Mouse (Mus musculus) gastrocnemius, adult 2 months (tissue): ENCODE measurements at regions not wholly inside any gene's neighbourhood (a gene's known extent, or its start where the extent isn't known, plus 50 kb on each side); places are given as distances from the start of the nearest gene placed in this dataset.
A peak's percentile ranks its signal among the peaks of the same experiment; 100 is the strongest.
"Not testable (repeated sequence)": the region's sequence is repeated elsewhere in the genome, so short reads cannot be mapped to it uniquely, and the experiment has no call there.

Experiments used
- DNase-seq: peaks from one replicate; pipeline ENCODE4 v3.0.0; 2022
- H3K27ac ChIP-seq: fragments of 200-600 bp; 2 replicates; pipeline ENCODE4 v1.8.1; 2022; ENCODE audit warnings: mild to moderate bottlenecking
- H3K4me3 ChIP-seq: fragments of 200-600 bp; 2 replicates; pipeline ENCODE4 v1.8.1; 2022; ENCODE audit warnings: mild to moderate bottlenecking, moderate library complexity
- CTCF ChIP-seq: fragments of 200-600 bp; IDR thresholded peaks from 2 replicates; pipeline ENCODE4 v1.8.1; 2022; ENCODE audit warnings: antibody characterized with exemption, mild to moderate bottlenecking, moderate library complexity
- intact Hi-C: fragments of 180-260 bp; cut with DNase I; formaldehyde crosslinking; loops from one replicate; pipeline ENCODE4 v1.15.1; 2025

DNA sequence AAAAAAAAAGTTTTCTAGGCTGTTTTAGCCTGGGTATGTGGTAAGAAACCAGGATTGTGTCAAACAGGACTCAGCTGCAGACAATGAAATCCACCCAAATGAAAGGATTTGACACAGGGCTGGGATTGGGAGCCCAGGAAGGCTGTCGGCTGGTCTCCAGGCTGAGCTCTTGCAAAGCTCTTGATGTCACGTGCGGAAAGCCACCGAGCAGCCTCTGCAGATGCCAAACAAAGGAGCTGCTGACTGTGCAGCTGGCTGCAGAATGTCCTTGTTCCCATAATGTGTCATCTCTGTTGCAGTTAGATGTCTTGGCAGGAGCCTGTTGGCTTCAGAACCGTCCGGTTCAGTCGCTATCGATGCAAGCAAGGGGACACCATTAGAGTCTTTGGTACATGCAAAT lies 56.1 kb downstream of the Bbs10 start:
- H3K4me3 ChIP-seq, result no peak overlapping the region
- H3K27ac ChIP-seq, result no peak overlapping the region
- TF ChIP-seq CTCF, result no peak
- intact Hi-C loops, result no loop called here
- DNase-seq, result no peak

DNA sequence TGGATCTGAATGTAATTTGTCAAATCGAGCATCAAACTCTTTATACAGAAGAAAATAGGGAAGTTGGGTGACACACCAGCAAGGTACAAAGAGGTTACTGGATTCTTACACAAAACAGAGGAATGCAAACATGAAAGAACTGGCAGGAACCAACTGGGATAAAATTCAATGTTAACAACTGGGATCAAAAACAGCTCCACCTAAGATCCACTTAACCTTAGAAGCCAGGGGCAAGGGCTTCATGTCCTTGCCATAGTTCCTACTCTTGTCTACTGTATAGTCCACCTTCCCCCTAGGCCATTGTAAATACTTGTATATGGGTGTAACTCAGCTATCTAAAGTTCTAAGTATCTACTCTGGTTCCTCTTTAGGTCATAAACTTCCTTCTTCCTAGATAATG lies 59.9 kb downstream of the Bbs10 start:
- intact Hi-C loops, DNase-seq, H3K4me3 ChIP-seq, H3K27ac ChIP-seq: not testable (repeated sequence)

DNA sequence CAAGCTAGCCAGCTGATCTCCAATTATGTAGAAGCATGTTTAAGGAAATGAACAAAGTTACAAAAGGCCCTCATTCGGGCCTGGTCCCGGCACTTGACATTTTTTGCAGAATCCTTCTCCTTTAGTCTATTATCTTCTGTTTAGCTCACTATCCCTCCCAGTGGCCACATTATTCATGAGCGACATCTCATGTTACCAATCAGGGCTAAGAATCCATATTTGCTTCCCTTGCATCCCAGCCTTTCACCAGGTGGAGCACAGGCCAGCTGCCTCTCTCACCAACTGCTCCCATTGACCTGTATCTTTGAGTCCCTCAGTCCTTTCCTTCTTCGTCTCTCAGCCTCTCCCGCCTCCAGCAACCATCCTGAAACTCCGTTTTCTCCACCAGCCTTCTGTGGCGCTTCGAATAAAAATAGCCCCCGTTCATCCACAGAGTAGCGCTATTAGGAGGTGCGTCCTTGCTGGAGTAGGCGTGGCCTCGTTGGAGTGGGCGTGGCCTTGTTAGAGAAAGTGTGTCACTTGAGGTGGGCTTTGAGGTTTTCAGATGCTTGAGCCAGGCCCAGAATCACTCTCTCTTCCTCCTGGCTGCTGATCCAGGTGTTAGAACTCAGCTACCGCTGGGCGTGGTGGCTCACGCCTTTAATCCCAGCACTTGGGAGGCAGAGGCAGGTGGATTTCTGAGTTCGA lies 63.4 kb downstream of the Bbs10 start:
- intact Hi-C loops, result no loop called here
- Histone ChIP-seq H3K4me3 (no peak overlapping the region), H3K27ac (no peak overlapping the region)
- TF ChIP-seq CTCF, result no peak
- no peak for DNase-seq

DNA sequence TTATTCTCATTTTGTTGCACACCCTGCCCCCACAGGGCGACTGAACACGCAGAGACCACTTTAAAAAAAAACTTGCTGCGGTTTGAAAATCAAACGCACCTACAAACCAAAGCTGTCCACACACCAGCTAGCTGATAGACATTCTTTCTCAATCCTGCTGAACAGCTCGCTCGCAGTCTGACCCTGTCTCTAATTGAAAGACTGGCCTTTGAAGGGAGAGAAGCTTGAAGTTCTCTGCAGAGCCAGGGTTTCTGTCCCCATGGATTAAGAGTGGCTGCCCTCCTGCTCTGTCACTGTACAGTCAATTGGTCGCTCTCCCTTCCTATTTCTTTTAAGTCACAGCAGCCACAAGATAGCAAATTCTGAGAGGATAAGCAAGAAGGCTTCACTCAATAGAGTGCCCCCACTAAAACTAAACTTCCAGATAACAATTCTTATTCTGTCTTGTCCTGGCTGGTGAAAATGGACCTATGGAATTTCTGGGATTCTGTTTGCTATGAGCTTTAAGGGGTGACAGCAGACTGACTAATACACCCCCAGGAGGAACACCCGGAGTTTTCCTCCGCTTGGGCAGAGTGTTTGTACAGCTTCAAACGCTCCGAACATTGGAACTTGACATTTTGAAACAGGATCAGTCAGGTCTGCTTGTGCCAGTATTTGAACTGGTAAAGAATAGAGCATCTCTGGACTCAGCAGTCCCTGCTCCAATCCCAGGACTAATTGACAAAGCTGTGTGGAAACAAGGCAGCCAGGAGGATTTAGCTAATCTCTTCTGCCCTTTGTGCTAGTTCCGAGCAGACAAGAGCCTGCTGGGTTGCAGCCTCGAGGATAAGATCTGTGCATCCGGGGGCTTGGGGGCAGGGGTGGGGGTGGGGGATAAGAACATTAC lies 65.5 kb downstream of the Bbs10 start:
- no peak for TF ChIP-seq CTCF
- no peak for DNase-seq
- Histone ChIP-seq H3K27ac (no peak overlapping the region), H3K4me3 (no peak overlapping the region)
- intact Hi-C loops, result no loop called here

DNA sequence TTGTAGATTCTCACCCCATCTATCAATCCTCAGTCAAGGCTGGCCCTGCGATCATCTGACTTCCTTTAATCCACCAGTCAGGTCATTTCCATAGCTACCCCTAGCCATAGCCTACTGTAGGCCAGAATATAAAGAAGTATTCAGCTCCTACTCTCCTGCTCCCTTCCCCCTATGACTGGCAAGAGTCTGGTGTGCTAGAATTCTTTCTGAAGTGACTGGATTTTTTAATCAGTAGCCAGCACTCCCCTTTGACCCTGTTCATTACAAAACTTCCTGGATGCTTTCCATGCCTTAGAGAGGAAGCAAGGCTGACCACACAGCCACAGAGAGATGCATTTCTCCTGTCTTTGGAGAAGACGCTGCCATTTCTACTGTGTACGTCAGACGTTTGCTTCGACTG lies 66.5 kb downstream of the Bbs10 start:
- DNase-seq, result no peak
- TF ChIP-seq CTCF, result no peak
- Histone ChIP-seq H3K27ac (no peak overlapping the region), H3K4me3 (no peak overlapping the region)
- intact Hi-C loops, result no loop called here

DNA sequence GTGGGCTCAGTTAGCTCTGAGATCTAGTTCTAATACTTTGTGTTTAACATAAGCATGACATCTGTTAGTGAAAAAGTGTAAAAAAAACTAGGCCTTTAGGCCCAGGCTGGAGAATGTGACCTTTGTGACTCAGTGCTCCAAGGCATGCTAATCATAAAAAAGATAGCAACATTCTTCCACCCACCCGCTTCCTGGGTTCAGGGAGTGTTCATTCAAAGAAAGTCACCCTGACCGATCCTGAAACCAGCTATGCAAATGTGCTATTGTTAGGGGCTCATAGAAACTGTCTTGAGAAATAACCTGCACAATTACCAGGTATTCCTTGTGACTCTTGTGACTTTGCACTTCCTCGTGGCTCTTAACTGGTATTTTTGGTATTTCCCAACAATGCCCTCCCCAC lies 70.6 kb downstream of the Bbs10 start:
- H3K27ac ChIP-seq, H3K4me3 ChIP-seq, intact Hi-C loops, DNase-seq: not testable (repeated sequence)

DNA sequence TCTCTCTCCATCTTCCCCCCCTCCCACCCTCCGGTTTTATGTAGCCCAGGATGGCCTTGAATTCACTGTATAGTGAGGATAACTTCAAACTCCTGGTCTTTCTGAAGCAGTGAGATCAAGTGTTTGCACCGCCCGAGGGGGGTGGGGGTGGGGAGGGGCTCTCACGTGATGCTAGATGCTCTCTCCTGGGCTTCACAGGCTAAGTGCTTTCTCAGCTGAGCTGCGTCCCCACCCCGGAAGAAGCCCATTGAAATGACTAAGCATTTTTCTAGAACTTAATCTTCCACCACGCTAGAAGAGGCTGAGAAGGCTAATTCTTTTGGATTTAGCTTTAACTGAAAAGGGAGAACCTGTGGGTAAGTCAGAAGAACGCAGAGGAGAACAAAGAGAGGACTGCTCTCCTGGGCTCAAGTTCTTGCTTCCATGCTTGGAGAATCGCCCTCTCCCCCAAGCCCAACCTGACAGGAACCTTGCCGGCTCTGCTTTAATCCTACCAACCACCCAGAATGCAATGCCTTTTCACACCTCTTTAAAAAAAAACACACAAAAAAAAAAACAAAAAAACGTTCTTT lies 79.7 kb downstream of the Bbs10 start:
- H3K4me3 ChIP-seq, result no peak overlapping the region
- DNase-seq, result no peak
- TF ChIP-seq CTCF, result no peak
- intact Hi-C loops, result no loop called here
- no peak overlapping the region for H3K27ac ChIP-seq

DNA sequence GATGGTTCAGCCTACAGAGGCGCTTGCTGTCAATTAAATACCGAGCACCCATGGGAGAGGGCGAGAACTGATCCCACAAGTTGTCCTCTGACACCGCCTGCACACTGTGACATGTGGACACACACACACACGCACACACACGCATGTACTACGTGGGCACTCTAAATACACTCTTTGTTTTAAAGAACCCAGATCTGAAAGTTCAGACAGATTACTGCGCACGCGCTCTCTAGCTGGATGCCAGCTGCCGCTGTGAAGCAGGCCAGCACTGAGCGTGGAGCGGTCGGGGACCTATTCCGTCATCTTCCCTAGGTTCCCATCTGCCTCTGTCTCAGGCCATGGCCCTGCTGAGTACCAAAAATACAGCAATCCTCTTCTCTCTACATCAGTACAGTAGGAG lies 83.2 kb downstream of the Bbs10 start:
- Histone ChIP-seq H3K4me3 (no peak overlapping the region), H3K27ac (no peak overlapping the region)
- no peak for TF ChIP-seq CTCF
- intact Hi-C loops, result no loop called here
- DNase-seq, result peak; percentile 29

DNA sequence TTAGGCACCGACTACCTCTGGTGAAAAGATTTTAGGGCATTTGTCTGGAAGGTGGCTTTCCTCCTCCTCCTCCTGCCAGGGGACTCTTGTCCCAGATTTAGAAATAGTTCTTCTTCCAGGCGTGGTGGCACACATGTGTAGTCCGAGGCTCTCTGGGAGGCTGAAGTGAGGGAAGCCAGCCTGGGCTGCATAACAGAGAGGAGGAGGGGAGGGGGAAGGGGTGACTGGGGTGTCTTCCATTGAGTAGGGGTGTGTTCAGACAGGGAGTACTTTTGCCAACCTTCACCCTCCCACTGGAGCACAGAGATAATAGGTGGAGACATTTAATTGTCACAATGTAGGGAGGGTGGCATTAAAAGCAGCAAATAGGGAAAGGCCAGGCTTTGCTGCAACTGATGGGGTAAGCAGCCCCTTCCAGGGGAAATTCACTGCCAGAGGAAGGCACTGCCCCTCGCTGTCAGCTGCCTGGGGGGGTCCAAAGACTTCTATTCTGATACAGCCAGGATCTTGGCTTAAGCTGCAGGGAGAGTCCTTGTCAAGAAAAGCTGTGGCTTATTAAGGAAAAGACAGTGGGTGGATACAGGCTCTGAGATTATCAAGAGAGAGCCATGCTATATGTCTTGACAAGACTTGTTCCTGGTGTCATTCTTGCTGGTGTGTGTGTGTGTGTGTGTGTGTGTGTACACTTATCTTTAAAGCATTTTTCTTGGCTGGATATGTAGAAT lies 83.9 kb downstream of the Bbs10 start:
- Histone ChIP-seq H3K4me3 (no peak overlapping the region), H3K27ac (no peak overlapping the region)
- TF ChIP-seq CTCF, result no peak
- DNase-seq, result no peak
- intact Hi-C loops, result no loop called here

DNA sequence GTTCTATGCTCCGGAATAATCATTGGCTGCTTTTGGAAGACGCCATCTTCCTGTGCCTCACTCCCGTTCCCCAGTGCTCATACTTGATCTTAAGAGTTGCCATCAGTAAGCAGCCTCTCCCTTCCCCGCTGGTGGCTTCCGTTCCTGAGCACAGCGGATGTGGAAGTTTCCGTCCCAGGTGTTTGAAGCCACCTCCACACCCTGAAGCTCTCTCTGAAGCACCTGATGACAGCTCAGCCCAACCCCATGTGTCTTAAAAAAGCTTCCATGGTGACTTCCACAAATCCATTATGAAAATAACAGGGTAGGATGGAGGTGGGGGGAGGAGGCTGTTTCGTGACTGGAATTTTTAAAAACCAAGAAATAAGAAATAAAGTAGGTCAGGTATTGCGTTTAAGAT lies 87.1 kb downstream of the Bbs10 start:
- no peak overlapping the region for H3K4me3 ChIP-seq
- intact Hi-C loops, result no loop called here
- TF ChIP-seq CTCF, result no peak
- no peak for DNase-seq
- H3K27ac ChIP-seq, result no peak overlapping the region

DNA sequence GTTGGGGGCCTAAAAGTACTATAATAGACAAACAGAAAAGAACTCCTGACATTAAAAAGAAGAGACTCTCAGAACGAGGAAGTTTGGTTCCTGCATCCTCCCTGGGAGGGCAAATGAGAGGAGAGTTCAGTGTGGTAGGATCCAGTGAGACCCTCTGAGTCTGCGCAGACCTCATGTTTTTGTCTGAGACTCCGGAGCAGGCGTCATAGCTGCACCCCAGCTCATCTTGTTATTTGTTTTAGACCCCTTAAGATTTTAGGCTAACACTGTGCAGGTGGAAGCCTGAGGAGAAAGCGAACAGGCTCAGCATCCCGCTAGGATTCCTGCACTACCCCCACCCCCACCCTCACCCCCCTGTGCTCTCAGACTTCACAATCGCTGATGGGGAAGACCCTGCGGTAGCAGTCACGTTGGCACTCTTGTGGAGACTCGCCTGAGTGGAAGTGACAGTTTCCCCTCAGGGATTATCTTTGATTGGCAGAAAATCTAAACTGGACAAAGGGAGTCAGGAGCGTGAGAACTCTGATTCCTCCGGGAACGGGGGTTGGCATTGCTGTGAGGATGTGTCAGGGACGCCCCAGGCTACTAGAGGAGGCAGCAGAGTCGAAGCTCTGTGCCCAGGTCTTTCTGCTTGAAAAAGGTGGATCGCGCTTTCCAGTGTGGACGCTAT lies 85.0 kb upstream of the Nap1l1 start:
- Histone ChIP-seq H3K27ac (no peak overlapping the region), H3K4me3 (no peak overlapping the region)
- no peak for DNase-seq
- intact Hi-C loops, result no loop called here
- TF ChIP-seq CTCF, result no peak

DNA sequence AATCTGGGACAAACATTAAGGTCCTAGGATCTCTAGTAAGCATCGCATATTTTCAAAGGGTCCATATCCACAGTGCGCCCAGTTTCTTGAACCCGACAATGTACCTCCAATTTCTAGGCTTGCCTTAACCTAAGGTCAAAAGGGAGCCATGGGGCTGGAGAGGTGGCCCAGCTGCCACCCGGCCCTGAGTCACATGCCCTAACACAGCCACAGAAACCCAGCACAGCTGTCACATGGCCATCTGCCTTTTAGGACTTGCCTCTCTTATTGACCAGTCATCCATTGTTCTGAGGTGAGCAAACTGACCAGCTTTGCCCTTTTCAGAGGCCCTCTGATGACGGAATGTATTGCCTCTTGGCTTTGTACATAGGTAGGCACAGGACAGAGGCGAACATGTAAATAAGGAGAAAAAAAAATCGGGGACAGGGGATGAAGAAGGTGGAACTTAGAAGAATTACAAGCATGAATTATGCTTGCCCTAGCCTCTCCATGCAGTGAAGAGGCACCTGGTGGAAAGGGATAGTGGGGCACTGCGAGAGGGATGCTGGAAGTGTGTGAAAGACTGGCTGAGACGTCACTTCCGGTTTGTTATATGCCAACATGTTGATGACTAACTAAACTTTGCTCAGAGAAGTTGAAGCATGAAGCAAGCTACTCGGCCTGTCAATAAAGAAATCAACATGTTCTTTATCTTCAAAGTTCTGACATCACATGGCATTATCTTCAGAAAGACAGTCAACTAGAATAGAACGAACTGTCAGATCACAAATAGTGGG lies 84.3 kb upstream of the Nap1l1 start:
- intact Hi-C loops, result no loop called here
- H3K27ac ChIP-seq, result no peak overlapping the region
- H3K4me3 ChIP-seq, result no peak overlapping the region
- TF ChIP-seq CTCF, result no peak
- no peak for DNase-seq
